Mouse (Mus musculus) MEL (cell line): ENCODE data around the gene Klk1. TPM values are rescaled to one million over a fixed set of nuclear protein-coding genes. Genes with fewer than 3 reads are reported as not detected.
"Not testable (repeated sequence)": the region's sequence is repeated elsewhere in the genome, so short reads cannot be mapped to it uniquely, and the experiment has no call there.

Source experiments
- DNase-seq: peaks from one replicate; pipeline ENCODE4 v3.0.0; 2011; ENCODE audit warnings: low read depth, low spot score
- H3K27ac ChIP-seq: 2 replicates; pipeline ENCODE4 v1.5.1; 2012; ENCODE audit warnings: low read depth, mild to moderate bottlenecking, control low read depth, low read length, moderate library complexity; ENCODE audit not compliant: control insufficient read depth
- H3K27me3 ChIP-seq, 2 experiments: fragments of 150-350 bp in 1 of 2; sonication (generic) in 1 of 2; 2 replicates each; pipeline ENCODE4 v1.6.1; 2012; ENCODE audit warnings: low read length in 2 of 2, mild to moderate bottlenecking in 2 of 2, improper control_type of control experiment in 1 of 2, moderate library complexity in 1 of 2; ENCODE audit not compliant: insufficient read depth in 2 of 2, control insufficient read depth in 1 of 2
- H3K36me3 ChIP-seq, 2 experiments: 2 replicates each; pipeline ENCODE4 v1.6.1; 2012 to 2014; ENCODE audit warnings: low read length in 2 of 2, improper control_type of control experiment in 1 of 2, inconsistent platforms in 1 of 2, mild to moderate bottlenecking in 1 of 2; ENCODE audit not compliant: insufficient read depth in 2 of 2, control insufficient read depth in 1 of 2
- H3K4me1 ChIP-seq, 2 experiments: fragments of 150-350 bp in 1 of 2; sonication (generic) in 1 of 2; 2 replicates each; pipeline ENCODE4 v1.6.1; 2012; ENCODE audit warnings: low read length in 2 of 2, improper control_type of control experiment in 1 of 2, mild to moderate bottlenecking in 1 of 2; ENCODE audit not compliant: insufficient read depth in 2 of 2, control insufficient read depth in 1 of 2
- H3K4me3 ChIP-seq, 2 experiments: fragments of 150-350 bp in 1 of 2; sonication (generic) in 1 of 2; 2 replicates each; pipeline ENCODE4 v1.5.1; 2012; ENCODE audit warnings: low read depth in 2 of 2, low read length in 2 of 2, mild to moderate bottlenecking in 2 of 2, moderate library complexity in 2 of 2, control low read depth in 1 of 2, improper control_type of control experiment in 1 of 2; ENCODE audit not compliant: control insufficient read depth in 1 of 2, insufficient read depth in 1 of 2
- H3K79me2 ChIP-seq: 2 replicates; pipeline ENCODE4 v1.6.1; 2012; ENCODE audit warnings: mild to moderate bottlenecking, low read length, moderate library complexity; ENCODE audit not compliant: control insufficient read depth, poor library complexity, insufficient read depth
- H3K9ac ChIP-seq: 2 replicates; pipeline ENCODE4 v1.6.1; 2012; ENCODE audit warnings: low read depth, mild to moderate bottlenecking, control low read depth, low read length, moderate library complexity; ENCODE audit not compliant: control insufficient read depth, poor library complexity, severe bottlenecking
- H3K9me3 ChIP-seq: fragments of 150-350 bp; sonication (generic); replicated peaks from 2 replicates; pipeline ENCODE4 v1.6.1; 2012; ENCODE audit warnings: mild to moderate bottlenecking, low read length, improper control_type of control experiment, moderate library complexity; ENCODE audit not compliant: insufficient read depth
- CHD1 ChIP-seq: IDR thresholded peaks from 2 replicates; pipeline ENCODE4 v1.6.1; 2012; ENCODE audit warnings: low read depth, mild to moderate bottlenecking, inconsistent platforms, low read length, improper control_type of control experiment
- CHD2 ChIP-seq: IDR thresholded peaks from 2 replicates; pipeline ENCODE4 v1.6.1; 2011; ENCODE audit warnings: low read length, improper control_type of control experiment
- E2F4 ChIP-seq: IDR thresholded peaks from 2 replicates; pipeline ENCODE4 v1.6.1; 2011; ENCODE audit warnings: low read depth, low read length, improper control_type of control experiment, borderline replicate concordance
- EP300 ChIP-seq, 2 experiments: IDR thresholded peaks; 2 replicates each; pipeline ENCODE4 v1.6.1; 2011; ENCODE audit warnings: improper control_type of control experiment in 2 of 2, low read length in 2 of 2, low read depth in 1 of 2, mild to moderate bottlenecking in 1 of 2
- ETS1 ChIP-seq: IDR thresholded peaks from 2 replicates; pipeline ENCODE4 v1.6.1; 2012; ENCODE audit warnings: low read depth, mild to moderate bottlenecking, inconsistent platforms, low read length, improper control_type of control experiment, moderate library complexity
- MAFK ChIP-seq: IDR thresholded peaks from 2 replicates; pipeline ENCODE4 v1.6.1; 2011; ENCODE audit warnings: low read depth, mild to moderate bottlenecking, low read length, improper control_type of control experiment, borderline replicate concordance
- MAX ChIP-seq: IDR thresholded peaks from 2 replicates; pipeline ENCODE4 v1.6.1; 2011; ENCODE audit warnings: low read length, improper control_type of control experiment
- MAZ ChIP-seq: IDR thresholded peaks from 2 replicates; pipeline ENCODE4 v1.6.1; 2012; ENCODE audit warnings: low read depth, mild to moderate bottlenecking, inconsistent platforms, low read length, improper control_type of control experiment
- MYB ChIP-seq: IDR thresholded peaks from 2 replicates; pipeline ENCODE4 v1.6.1; 2011; ENCODE audit warnings: mild to moderate bottlenecking, low read depth, low read length, improper control_type of control experiment
- MYC ChIP-seq: IDR thresholded peaks from 2 replicates; pipeline ENCODE4 v1.6.1; 2011; ENCODE audit warnings: low read depth, mild to moderate bottlenecking, low read length, improper control_type of control experiment, moderate library complexity
- NRF1 ChIP-seq: IDR thresholded peaks from 2 replicates; pipeline ENCODE4 v1.6.1; 2014; ENCODE audit warnings: low read depth, mild to moderate bottlenecking, inconsistent platforms, low read length, improper control_type of control experiment, moderate library complexity; ENCODE audit not compliant: poor library complexity, insufficient read depth, severe bottlenecking
- POLR2AphosphoS5 ChIP-seq: IDR thresholded peaks from 2 replicates; pipeline ENCODE4 v1.6.1; 2012; ENCODE audit warnings: low read depth, borderline replicate concordance, mild to moderate bottlenecking, inconsistent platforms, low read length, moderate library complexity, mixed read lengths
- RAD21 ChIP-seq: IDR thresholded peaks from 2 replicates; pipeline ENCODE4 v1.6.1; 2011; ENCODE audit warnings: mild to moderate bottlenecking, low read depth, low read length, improper control_type of control experiment
- SMC3 ChIP-seq: IDR thresholded peaks from 2 replicates; pipeline ENCODE4 v1.6.1; 2011; ENCODE audit warnings: low read depth, low read length, improper control_type of control experiment
- TAL1 ChIP-seq: IDR thresholded peaks from 2 replicates; pipeline ENCODE4 v1.6.1; 2012; ENCODE audit warnings: mild to moderate bottlenecking, inconsistent platforms, low read length, moderate library complexity, mixed read lengths
- TBP ChIP-seq: IDR thresholded peaks from 2 replicates; pipeline ENCODE4 v1.8.0; 2011; ENCODE audit warnings: low read depth, low read length, improper control_type of control experiment
- TCF12 ChIP-seq: IDR thresholded peaks from 2 replicates; pipeline ENCODE4 v1.6.1; 2014; ENCODE audit warnings: low read depth, mild to moderate bottlenecking, inconsistent platforms, low read length, improper control_type of control experiment, moderate library complexity
- UBTF ChIP-seq: IDR thresholded peaks from 2 replicates; pipeline ENCODE4 v1.6.1; 2012; ENCODE audit warnings: low read depth, mild to moderate bottlenecking, inconsistent platforms, low read length, improper control_type of control experiment, moderate library complexity, borderline replicate concordance; ENCODE audit not compliant: insufficient read depth
- USF1 ChIP-seq: IDR thresholded peaks from 2 replicates; pipeline ENCODE4 v1.6.1; 2014; ENCODE audit warnings: low read depth, mild to moderate bottlenecking, inconsistent platforms, low read length, improper control_type of control experiment, moderate library complexity
- ZC3H11A ChIP-seq: IDR thresholded peaks from 2 replicates; pipeline ENCODE4 v1.6.1; 2012; ENCODE audit warnings: low read depth, mild to moderate bottlenecking, inconsistent platforms, low read length, improper control_type of control experiment
- ZKSCAN1 ChIP-seq: IDR thresholded peaks from 2 replicates; pipeline ENCODE4 v1.6.1; 2012; ENCODE audit warnings: low read depth, mild to moderate bottlenecking, inconsistent platforms, low read length, improper control_type of control experiment, moderate library complexity
- ZMIZ1 ChIP-seq: IDR thresholded peaks from 2 replicates; pipeline ENCODE4 v1.6.1; 2012; ENCODE audit warnings: low read depth, mild to moderate bottlenecking, inconsistent platforms, low read length, improper control_type of control experiment, moderate library complexity
- polyA plus RNA-seq, 2 experiments: library from polyadenylated mRNA; stranded (reverse) in 1 of 2; unstranded in 1 of 2; fragments of >175 nt in 1 of 2; fragments of >200 nt in 1 of 2; gene quantifications; 2 replicates each; pipeline versions ENCODE4 v1.2.1 to v1.2.4; 2012; ENCODE audit warnings: low replicate concordance in 2 of 2, low read depth in 1 of 2; ENCODE audit not compliant: insufficient read length in 2 of 2, insufficient read depth in 1 of 2, missing spikeins in 1 of 2
- total RNA-seq: library from RNA; depleted of rRNA; stranded (reverse); fragments of 300-350 nt; gene quantifications from 2 replicates; pipeline ENCODE4 v1.2.3, GENCODE M21; 2012; rRNA removed

Gene Klk1
- total RNA-seq, result not detected in 2 replicates
- not detected for polyA plus RNA-seq

DNA sequence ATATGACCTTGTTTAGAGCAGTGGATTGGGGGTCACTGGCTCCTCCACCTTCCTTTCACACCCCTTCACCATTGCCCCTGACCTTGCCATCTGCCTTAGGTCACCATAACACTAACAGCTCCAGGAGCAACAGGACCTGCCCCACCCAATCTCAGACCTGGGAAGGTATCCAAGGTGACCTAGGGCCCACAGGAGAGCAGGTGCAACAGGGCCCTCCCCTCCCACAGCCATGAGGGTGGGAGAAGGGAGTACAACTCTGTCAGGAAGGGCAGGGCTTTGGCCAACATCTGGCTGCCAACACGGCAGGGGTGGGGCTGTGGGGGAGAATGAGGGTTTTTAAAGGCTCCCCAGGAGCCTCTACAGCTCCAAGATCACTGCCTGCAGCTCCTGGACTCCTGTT, at the start of gene Klk1:
Klk1 (plus strand) TSS at position 285 of the 400 bp plus-strand sequence.
- H3K4me3 ChIP-seq, result no peak within 1 kb of the TSS
- H3K4me1 ChIP-seq, result peaks cover 0 to 18% of the 10 kb centered on the region in 2 experiments; a peak in 2 of 4 replicates
- no peak within 1 kb of the TSS for H3K27ac ChIP-seq
- H3K9ac ChIP-seq, result no peak within 1 kb of the TSS
- H3K36me3 ChIP-seq, result no peaks in the 10 kb centered on the region
- no peaks in the 10 kb centered on the region for H3K9me3 ChIP-seq
- TF ChIP-seq POLR2AphosphoS5, result no peak
- TF ChIP-seq ZC3H11A, result no peak
- no peak for TF ChIP-seq E2F4
- no peak for TF ChIP-seq MAX
- no peak for TF ChIP-seq ETS1
- no peak for TF ChIP-seq TBP
- no peak for TF ChIP-seq UBTF
- no peak for TF ChIP-seq TAL1
- TF ChIP-seq CHD1, result no peak
- TF ChIP-seq MYC, result no peak
- TF ChIP-seq NRF1, result no peak
- no peak for TF ChIP-seq ZKSCAN1
- no peak for TF ChIP-seq EP300 (IDR thresholded peaks at IDR 0.05; ENCODE audit: low read depth in 1 of 2, low read length in 2 of 2)
- no peak for TF ChIP-seq CHD2
- TF ChIP-seq, all 39 proteins: peak for 0
- Histone ChIP-seq H3K27me3 (no peaks in the 10 kb centered on the region), H3K79me2 (no peaks in the 10 kb centered on the region)
- DNase-seq, result no peak

DNA sequence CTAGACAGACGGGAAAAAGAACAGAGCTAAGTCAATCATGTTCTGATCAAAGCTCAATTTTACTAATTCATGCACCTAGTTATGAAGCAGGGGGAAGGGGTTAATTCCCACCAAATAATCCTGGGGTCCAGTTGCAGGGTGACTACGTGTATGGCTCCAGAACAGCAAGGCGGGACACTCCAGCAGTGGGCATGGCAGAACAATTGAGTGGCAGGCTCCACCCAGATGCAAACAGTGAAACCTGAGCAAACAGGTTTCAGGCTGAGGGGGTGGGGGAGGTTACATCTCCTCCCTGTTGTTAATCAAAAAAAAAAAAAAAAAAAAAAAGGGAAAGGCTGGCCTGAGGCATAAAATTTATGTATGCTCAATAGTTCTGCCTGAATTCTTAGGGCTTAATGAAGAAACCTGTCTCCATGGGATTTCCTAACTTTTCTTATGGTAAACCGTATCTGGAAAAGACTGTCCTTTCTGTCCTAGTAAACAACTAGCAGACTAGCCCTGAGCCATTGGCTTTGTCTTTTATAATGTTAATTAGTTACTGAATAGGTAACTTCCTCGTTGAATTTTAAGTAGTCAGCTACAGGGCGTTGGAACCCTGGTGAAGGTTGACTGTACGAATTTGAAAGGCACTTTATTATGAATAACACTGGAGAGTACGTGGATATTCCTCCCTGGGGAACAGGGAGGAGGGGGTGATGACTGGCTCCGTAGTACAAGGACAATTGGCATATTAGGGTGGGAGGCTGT, 45.7 kb upstream of the Klk1 start:
- Histone ChIP-seq H3K27me3 (no peaks in the 10 kb centered on the region), H3K27ac (no peak overlapping the region), H3K79me2 (no peaks in the 10 kb centered on the region), H3K9ac (no peak overlapping the region), H3K36me3 (no peaks in the 10 kb centered on the region), H3K4me1 (no peaks in the 10 kb centered on the region), H3K9me3 (no peaks in the 10 kb centered on the region), H3K4me3 (no peak overlapping the region)
- DNase-seq, result no peak
- no peak for TF ChIP-seq MAZ
- no peak for TF ChIP-seq USF1
- no peak for TF ChIP-seq MAFK
- no peak for TF ChIP-seq RAD21
- no peak for TF ChIP-seq POLR2AphosphoS5
- TF ChIP-seq SMC3, result no peak
- TF ChIP-seq TCF12, result no peak
- no peak for TF ChIP-seq ZMIZ1
- no peak for TF ChIP-seq TAL1
- no peak for TF ChIP-seq CHD2
- TF ChIP-seq CHD1, result no peak
- TF ChIP-seq MYB, result no peak

DNA sequence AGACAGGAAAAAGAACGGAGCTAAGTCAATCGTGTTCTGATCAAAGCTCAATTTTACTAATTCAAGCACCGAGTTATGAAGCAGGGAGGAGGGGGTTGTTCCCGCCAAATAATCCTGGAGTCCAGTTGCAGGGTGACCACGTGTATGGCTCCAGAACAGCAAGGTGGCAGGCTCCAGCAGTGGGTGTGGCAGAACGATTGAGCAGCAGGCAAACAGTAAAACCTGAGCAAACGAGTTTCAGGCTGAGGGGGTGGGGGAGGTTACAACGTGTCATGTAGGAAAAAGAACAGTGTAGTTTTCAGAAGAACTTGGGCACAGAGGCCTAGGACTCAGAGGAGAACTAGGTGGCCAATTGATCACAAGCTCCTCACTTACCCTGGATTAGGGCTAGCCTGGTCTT, 38.6 kb upstream of the Klk1 start:
- DNase-seq, H3K4me3 ChIP-seq, H3K79me2 ChIP-seq, H3K27ac ChIP-seq, H3K36me3 ChIP-seq, H3K27me3 ChIP-seq, H3K9me3 ChIP-seq, H3K4me1 ChIP-seq, H3K9ac ChIP-seq: not testable (repeated sequence)
